Mouse (Mus musculus): Measurements from ENCODE around the gene Cd59b. TPM values are rescaled to one million over a fixed set of nuclear protein-coding genes. Genes with fewer than 3 reads are reported as not detected.

The Cd59b gene
- polyA plus RNA-seq, 1 experiment, result 0.31 TPM

DNA sequence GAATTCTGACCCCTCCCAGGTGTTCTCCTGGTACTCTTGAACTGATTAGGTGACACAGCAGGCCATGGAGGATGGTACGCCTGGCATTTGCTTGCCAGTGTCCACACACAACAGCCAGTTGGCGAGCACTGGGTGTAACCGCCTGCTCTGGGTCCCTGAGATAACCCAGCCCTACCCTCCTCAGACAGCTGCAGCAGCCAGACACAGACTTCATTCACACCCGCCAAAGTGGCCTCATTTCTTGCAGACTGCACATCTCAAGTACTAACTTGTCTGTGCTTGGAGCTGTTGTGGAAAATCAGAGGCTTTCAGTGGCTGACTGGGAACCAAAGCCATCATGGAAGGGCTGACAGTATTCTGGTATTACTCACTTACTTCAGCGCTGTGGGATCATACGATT lies 60.5 kb downstream of the Cd59b start:
- H3K4me1 ChIP-seq, result peaks cover 26% of the 10 kb centered on the region
- H3K36me3 ChIP-seq (replicated peaks; ENCODE audit: low read length), result no peaks in the 10 kb centered on the region
- H3K27me3 ChIP-seq (replicated peaks), result peaks cover 70% of the 10 kb centered on the region
- no peak for TF ChIP-seq GATA1 (IDR thresholded peaks at IDR 0.05; ENCODE audit: borderline replicate concordance, low read length)
- no peak for TF ChIP-seq FLI1 (IDR thresholded peaks at IDR 0.05; ENCODE audit: low read length)
- H3K4me3 ChIP-seq (replicated peaks), result no peak overlapping the region
- no peaks in the 10 kb centered on the region for H3K9me3 ChIP-seq

DNA sequence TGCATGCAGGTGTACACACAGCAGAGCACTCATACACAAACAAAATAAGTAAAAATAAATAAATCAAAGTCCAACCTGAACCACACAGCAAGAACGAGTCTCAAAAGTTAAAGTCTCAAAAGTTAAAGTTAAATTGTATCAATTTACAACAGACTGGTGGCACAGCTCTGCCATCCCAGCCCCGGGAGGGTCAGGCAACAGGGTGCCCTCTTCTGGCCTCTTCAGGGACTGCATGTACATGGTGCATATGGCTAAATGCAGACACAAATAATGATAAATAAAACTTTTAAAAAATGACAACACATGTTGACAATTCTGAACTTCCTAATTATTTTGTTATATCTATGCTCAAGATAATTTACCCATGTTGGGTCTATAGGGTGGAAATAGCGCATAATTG lies 61.3 kb downstream of the Cd59b start:
- no peaks in the 10 kb centered on the region for H3K36me3 ChIP-seq (replicated peaks; ENCODE audit: low read length)
- H3K27me3 ChIP-seq (replicated peaks), result peaks cover 69% of the 10 kb centered on the region
- H3K9me3 ChIP-seq, result no peaks in the 10 kb centered on the region
- no peak overlapping the region for H3K4me3 ChIP-seq (replicated peaks)
- no peak for TF ChIP-seq GATA1 (IDR thresholded peaks at IDR 0.05; ENCODE audit: borderline replicate concordance, low read length)
- no peak for TF ChIP-seq FLI1 (IDR thresholded peaks at IDR 0.05; ENCODE audit: low read length)
- peaks cover 19% of the 10 kb centered on the region for H3K4me1 ChIP-seq

GRCm38 (mm10) chr2:104132266-104132859 lies 62.7 kb downstream of the Cd59b start:
- Histone ChIP-seq H3K4me1 (peaks cover 19% of the 10 kb centered on the region), H3K4me3 (replicated peaks) (no peak overlapping the region), H3K9me3 (no peaks in the 10 kb centered on the region), H3K27me3 (replicated peaks) (peaks cover 69% of the 10 kb centered on the region), H3K36me3 (replicated peaks; ENCODE audit: low read length) (no peaks in the 10 kb centered on the region)
- TF ChIP-seq GATA1 (IDR thresholded peaks at IDR 0.05; ENCODE audit: borderline replicate concordance, low read length) (no peak), FLI1 (IDR thresholded peaks at IDR 0.05; ENCODE audit: low read length) (no peak)

GRCm38 (mm10) chr2:104133042-104133810 lies 63.6 kb downstream of the Cd59b start:
- Histone ChIP-seq H3K36me3 (replicated peaks; ENCODE audit: low read length) (no peaks in the 10 kb centered on the region), H3K27me3 (replicated peaks) (peaks cover 63% of the 10 kb centered on the region), H3K4me3 (replicated peaks) (peak overlapping the region; percentile 46), H3K9me3 (no peaks in the 10 kb centered on the region), H3K4me1 (peaks cover 19% of the 10 kb centered on the region)
- no peak for TF ChIP-seq FLI1 (IDR thresholded peaks at IDR 0.05; ENCODE audit: low read length)
- TF ChIP-seq GATA1 (IDR thresholded peaks at IDR 0.05; ENCODE audit: borderline replicate concordance, low read length), result no peak

DNA sequence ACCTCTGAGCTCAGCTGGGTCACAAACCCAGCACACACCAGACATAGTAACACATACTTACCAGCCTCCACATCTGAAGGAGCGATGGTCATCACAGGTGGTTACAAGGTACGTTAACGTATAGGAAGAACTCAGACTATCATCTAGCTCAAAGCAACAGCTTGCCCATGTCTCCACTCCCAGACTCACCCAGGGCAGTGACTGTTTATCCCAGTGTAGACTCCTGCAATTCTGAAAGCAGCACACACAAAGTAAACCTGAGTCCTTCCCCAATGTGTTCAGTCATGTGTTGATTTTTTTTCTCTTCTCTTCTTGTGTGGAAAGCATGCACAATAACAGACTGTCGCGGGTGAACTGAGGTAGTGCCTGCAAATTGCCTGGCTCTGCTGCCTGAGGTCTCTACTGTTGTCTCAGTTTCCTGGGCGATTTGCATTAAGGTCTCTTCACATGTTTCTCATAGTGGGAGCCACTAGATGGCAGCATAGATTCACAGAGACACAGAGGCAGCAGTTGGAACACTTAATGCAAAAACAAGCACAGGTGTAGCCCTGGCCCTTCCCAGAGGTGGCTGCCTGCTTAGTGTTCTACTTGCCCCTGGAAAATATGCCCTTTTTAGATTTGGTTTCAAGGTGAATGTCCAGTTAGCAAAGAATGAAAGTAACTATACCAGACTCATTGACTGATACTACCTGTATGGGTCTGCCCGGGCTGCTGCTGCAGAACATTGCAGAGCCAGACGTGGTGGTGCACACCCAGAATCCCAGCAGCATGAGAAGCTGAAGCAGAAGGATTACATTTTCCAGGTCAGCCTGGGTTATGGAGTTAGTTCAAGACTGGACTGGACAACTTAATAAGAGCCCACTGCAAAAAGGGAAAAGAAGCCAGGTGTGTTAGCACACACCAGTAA lies 64.8 kb downstream of the Cd59b start:
- H3K4me3 ChIP-seq (replicated peaks), result peak overlapping the region; percentile 25
- peaks cover 9% of the 10 kb centered on the region for H3K9me3 ChIP-seq
- no peaks in the 10 kb centered on the region for H3K36me3 ChIP-seq (replicated peaks; ENCODE audit: low read length)
- peaks cover 56% of the 10 kb centered on the region for H3K27me3 ChIP-seq (replicated peaks)
- peaks cover 19% of the 10 kb centered on the region for H3K4me1 ChIP-seq
- TF ChIP-seq FLI1 (IDR thresholded peaks at IDR 0.05; ENCODE audit: low read length), result no peak
- no peak for TF ChIP-seq GATA1 (IDR thresholded peaks at IDR 0.05; ENCODE audit: borderline replicate concordance, low read length)

DNA sequence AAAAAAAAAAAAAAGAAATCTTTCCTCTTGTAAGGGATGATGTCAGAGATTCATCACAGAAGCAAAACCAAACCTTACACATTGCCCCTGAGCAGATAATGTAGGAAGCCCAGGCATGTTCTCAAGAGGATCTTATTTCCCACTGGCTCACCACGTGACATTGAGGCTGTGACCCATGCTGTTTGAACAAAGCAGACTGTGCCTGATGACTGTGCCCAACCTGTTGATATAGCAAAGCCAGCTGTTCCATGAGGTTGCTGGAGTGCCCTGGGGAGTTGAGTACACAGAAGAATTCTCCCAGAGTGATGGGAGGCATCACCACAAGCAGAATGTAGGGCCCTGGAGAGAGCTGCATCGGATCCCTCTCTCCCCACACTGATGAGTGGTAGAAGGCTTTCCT lies 66.3 kb downstream of the Cd59b start:
- TF ChIP-seq FLI1 (IDR thresholded peaks at IDR 0.05; ENCODE audit: low read length) (no peak), GATA1 (IDR thresholded peaks at IDR 0.05; ENCODE audit: borderline replicate concordance, low read length) (no peak)
- H3K36me3 ChIP-seq (replicated peaks; ENCODE audit: low read length), result no peaks in the 10 kb centered on the region
- H3K9me3 ChIP-seq, result peaks cover 9% of the 10 kb centered on the region
- H3K4me3 ChIP-seq (replicated peaks), result no peak overlapping the region
- peaks cover 14% of the 10 kb centered on the region for H3K4me1 ChIP-seq
- peaks cover 48% of the 10 kb centered on the region for H3K27me3 ChIP-seq (replicated peaks)

Other genes starting within 250 kb of the Cd59b start
- gene Lmo2, start 111.9 kb upstream of the Cd59b start, polyA plus RNA-seq (2012; ENCODE audit: insufficient read depth, low replicate concordance), result 436 and 585 TPM in 2 replicates
- gene Fbxo3, start 42.1 kb upstream of the Cd59b start, polyA plus RNA-seq (2012; ENCODE audit: insufficient read depth, low replicate concordance), result 2.7 TPM in 1 of 2 replicates, not detected in the other
- gene 4931422A03Rik, start 41.5 kb upstream of the Cd59b start, polyA plus RNA-seq (2012; ENCODE audit: insufficient read depth, low replicate concordance), result not detected in 2 replicates
- gene Gm10912, start 4.0 kb upstream of the Cd59b start, polyA plus RNA-seq (2012; ENCODE audit: insufficient read depth, low replicate concordance), result 0.07 TPM in 1 of 2 replicates, not detected in the other
- not detected in 2 replicates for gene Gm10799, start 1.3 kb upstream of the Cd59b start, polyA plus RNA-seq (2012; ENCODE audit: insufficient read depth, low replicate concordance)
- 14.2 TPM in 1 of 2 replicates, not detected in the other for gene Cd59a, start 26.0 kb downstream of the Cd59b start, polyA plus RNA-seq (2012; ENCODE audit: insufficient read depth, low replicate concordance)
- 0.19 TPM in 1 of 2 replicates, not detected in the other for gene A930018P22Rik, start 52.9 kb downstream of the Cd59b start, polyA plus RNA-seq (2012; ENCODE audit: insufficient read depth, low replicate concordance)

Measured in megakaryocyte, embryonic 14.5 days (primary cell).